Mouse (Mus musculus): ENCODE data around the gene Gfer. TPM values are rescaled to one million over a fixed set of nuclear protein-coding genes. Genes with fewer than 3 reads are reported as not detected.
"Not testable (repeated sequence)": the region's sequence is repeated elsewhere in the genome, so short reads cannot be mapped to it uniquely, and the experiment has no call there.

Gene Gfer
- total RNA-seq, 2 experiments from 2014 or later = 18.6 to 19.2 TPM

GRCm38 (mm10) chr17:24723122-24723880 lies 27.3 kb upstream of the Gfer start:
- DNase-seq (ENCODE audit: extremely low spot score in 1 of 2, low spot score in 1 of 2) = no peak

- DNase-seq (ENCODE audit: extremely low spot score in 1 of 2, low spot score in 1 of 2) = no peak
These were observed 26.4 kb upstream of the Gfer start for GRCm38 (mm10) chr17:24722220-24722924.

GRCm38 (mm10) chr17:24721383-24721955 lies 25.5 kb upstream of the Gfer start:
- not testable (repeated sequence) for DNase-seq (ENCODE audit: extremely low spot score in 1 of 2, low spot score in 1 of 2)

GRCm38 (mm10) chr17:24720616-24721015 lies 24.7 kb upstream of the Gfer start:
- not testable (repeated sequence) for DNase-seq (ENCODE audit: extremely low spot score in 1 of 2, low spot score in 1 of 2)

GRCm38 (mm10) chr17:24719494-24720222 lies 23.7 kb upstream of the Gfer start:
- DNase-seq (ENCODE audit: extremely low spot score in 1 of 2, low spot score in 1 of 2) = peak; percentile 91 to 92

GRCm38 (mm10) chr17:24718938-24719337 lies 23.0 kb upstream of the Gfer start:
- not testable (repeated sequence) for DNase-seq (ENCODE audit: extremely low spot score in 1 of 2, low spot score in 1 of 2)

- DNase-seq (ENCODE audit: extremely low spot score in 1 of 2, low spot score in 1 of 2) = no peak
These were observed 22.0 kb upstream of the Gfer start, which contains the start of the genes Rnf151 and Rps2 for GRCm38 (mm10) chr17:24717943-24718342. Gene Rnf151, minus strand, starts transcription at chr17:24718063. Gene Rps2, plus strand, starts transcription at chr17:24718116.

GRCm38 (mm10) chr17:24716166-24716682 lies 20.3 kb upstream of the Gfer start:
- no peak for DNase-seq (ENCODE audit: extremely low spot score in 1 of 2, low spot score in 1 of 2)

- no peak for DNase-seq (ENCODE audit: extremely low spot score in 1 of 2, low spot score in 1 of 2)
These were observed 19.6 kb upstream of the Gfer start for GRCm38 (mm10) chr17:24715556-24715955.

GRCm38 (mm10) chr17:24708646-24709045 lies 12.7 kb upstream of the Gfer start:
- no peak for DNase-seq (ENCODE audit: extremely low spot score in 1 of 2, low spot score in 1 of 2)

GRCm38 (mm10) chr17:24707801-24708425 lies 12.0 kb upstream of the Gfer start:
- DNase-seq (ENCODE audit: extremely low spot score in 1 of 2, low spot score in 1 of 2) = no peak

- peak; percentile 94 for DNase-seq (ENCODE audit: extremely low spot score in 1 of 2, low spot score in 1 of 2)
These were observed 11.2 kb upstream of the Gfer start, which contains the start of gene Tbl3 for GRCm38 (mm10) chr17:24706982-24707800. Gene Tbl3, minus strand, starts transcription at chr17:24707660.

GRCm38 (mm10) chr17:24705821-24706220 lies 9.9 kb upstream of the Gfer start:
- DNase-seq (ENCODE audit: extremely low spot score in 1 of 2, low spot score in 1 of 2) = no peak

GRCm38 (mm10) chr17:24701251-24701650 lies 5.3 kb upstream of the Gfer start:
- DNase-seq (ENCODE audit: extremely low spot score in 1 of 2, low spot score in 1 of 2) = no peak

GRCm38 (mm10) chr17:24699473-24699872 lies 3.5 kb upstream of the Gfer start:
- DNase-seq (ENCODE audit: extremely low spot score in 1 of 2, low spot score in 1 of 2) = no peak

- no peak for DNase-seq (ENCODE audit: extremely low spot score in 1 of 2, low spot score in 1 of 2)
These were observed 2.8 kb upstream of the Gfer start for GRCm38 (mm10) chr17:24698715-24699114.

- DNase-seq (ENCODE audit: extremely low spot score in 1 of 2, low spot score in 1 of 2) = no peak
These were observed 2.0 kb upstream of the Gfer start for GRCm38 (mm10) chr17:24697985-24698384.

GRCm38 (mm10) chr17:24695326-24696010 lies 488 bp downstream of the Gfer start:
- DNase-seq (ENCODE audit: extremely low spot score in 1 of 2, low spot score in 1 of 2) = no peak

Measured in layer of hippocampus, postnatal 25 days (tissue).